Mouse (Mus musculus) neural tube, embryonic 11.5 days (tissue): ENCODE results near the gene Srarp. TPM values are rescaled to one million over a fixed set of nuclear protein-coding genes. Genes with fewer than 3 reads are reported as not detected.

Experiments
- ATAC-seq: fragments of 200-750 bp; cut with Nextera tagmentation; 2 replicates; pipeline ENCODE4 v1.8.0; 2017; ENCODE audit warnings: moderate number of reproducible peaks, mild to moderate bottlenecking, moderate TSS enrichment, moderate library complexity; ENCODE audit not compliant: insufficient read depth, low FRiP score, low TSS enrichment
- DNase-seq: peaks from one replicate; pipeline ENCODE4 v3.0.0-alpha.2; 2015; ENCODE audit warnings: low spot score
- H3K27ac ChIP-seq: fragments of 300-500 bp; sonication (generic); 2 replicates; pipeline ENCODE4 v1.5.1; 2014; ENCODE audit warnings: low read depth, mild to moderate bottlenecking, low read length
- H3K27me3 ChIP-seq: fragments of 300-500 bp; sonication (generic); 2 replicates; pipeline ENCODE4 v1.6.1; 2014; ENCODE audit warnings: mild to moderate bottlenecking, low read length, mixed read lengths; ENCODE audit not compliant: control insufficient read depth, insufficient read depth
- H3K36me3 ChIP-seq: fragments of 300-500 bp; sonication (generic); 2 replicates; pipeline ENCODE4 v1.6.1; 2014; ENCODE audit warnings: mild to moderate bottlenecking, low read length, moderate library complexity, mixed read lengths; ENCODE audit not compliant: control insufficient read depth, insufficient read depth
- H3K4me1 ChIP-seq: fragments of 300-500 bp; sonication (generic); 2 replicates; pipeline ENCODE4 v1.6.1; 2014; ENCODE audit warnings: low read length, mixed read lengths; ENCODE audit not compliant: control insufficient read depth, insufficient read depth
- H3K4me2 ChIP-seq: fragments of 300-500 bp; sonication (generic); 2 replicates; pipeline ENCODE4 v1.6.1; 2014; ENCODE audit warnings: low read depth, mild to moderate bottlenecking, moderate library complexity
- H3K4me3 ChIP-seq: fragments of 300-500 bp; sonication (generic); 2 replicates; pipeline ENCODE4 v1.5.1; 2014; ENCODE audit warnings: low read depth, low read length
- H3K9ac ChIP-seq: fragments of 300-500 bp; sonication (generic); 2 replicates; pipeline ENCODE4 v1.6.1; 2014; ENCODE audit warnings: mild to moderate bottlenecking, low read length
- H3K9me3 ChIP-seq: fragments of 300-500 bp; sonication (generic); 2 replicates; pipeline ENCODE4 v1.6.1; 2016; ENCODE audit warnings: low read length; ENCODE audit not compliant: control insufficient read depth
- WGBS: fragments of 180-500 bp; shearing (Covaris S2); extraction: QIAGEN DNeasy Blood & Tissue Kit; methylation state at CpG from one replicate; pipeline ENCODE4 v1.1.7; 2014; 5-methylcytosine and 5-hydroxymethylcytosine counted together
- polyA plus RNA-seq: library from polyadenylated mRNA; unstranded; fragments of >200 nt; fragmentation: Nextera tagmentation; extraction: Ambion mirVana; gene quantifications from 2 replicates; pipeline ENCODE4 v1.2.1, GENCODE M21; 2014

The Srarp gene
- polyA plus RNA-seq: not detected in 2 replicates

GRCm38 (mm10) chr4:141435974-141436373, at the start of gene Srarp:
Srarp (minus strand) TSS chr4:141436105.
- Histone ChIP-seq H3K9me3 (no peaks in the 10 kb centered on the region), H3K36me3 (no peaks in the 10 kb centered on the region), H3K4me1 (no peaks in the 10 kb centered on the region), H3K9ac (no peak within 1 kb of the TSS), H3K27ac (no peak within 1 kb of the TSS), H3K4me3 (no peak within 1 kb of the TSS), H3K4me2 (no peak within 1 kb of the TSS), H3K27me3 (no peaks in the 10 kb centered on the region)
- DNase-seq (no peak), ATAC-seq (no peak)
- 83% methylated on average over 1 of the region's 1 CpGs for WGBS

GRCm38 (mm10) chr4:141484071-141484470, 48.2 kb upstream of the Srarp start:
- ATAC-seq (no peak), DNase-seq (no peak)
- Histone ChIP-seq H3K27ac (no peak overlapping the region), H3K4me2 (no peak overlapping the region), H3K4me3 (no peak overlapping the region), H3K9ac (no peak overlapping the region), H3K27me3 (no peaks in the 10 kb centered on the region), H3K36me3 (peaks cover 33% of the 10 kb centered on the region), H3K4me1 (no peaks in the 10 kb centered on the region), H3K9me3 (no peaks in the 10 kb centered on the region)
- 86% methylated on average over 11 of the region's 11 CpGs for WGBS

- Histone ChIP-seq H3K9me3 (no peaks in the 10 kb centered on the region), H3K4me1 (no peaks in the 10 kb centered on the region), H3K9ac (no peak overlapping the region), H3K4me2 (no peak overlapping the region), H3K4me3 (no peak overlapping the region), H3K27me3 (no peaks in the 10 kb centered on the region), H3K27ac (no peak overlapping the region), H3K36me3 (peaks cover 55% of the 10 kb centered on the region)
- ATAC-seq: no peak
- DNase-seq: no peak
- 93% methylated on average over 8 of the region's 8 CpGs for WGBS
Measured at GRCm38 (mm10) chr4:141479411-141479810, 43.5 kb upstream of the Srarp start.

GRCm38 (mm10) chr4:141478794-141479193, 42.9 kb upstream of the Srarp start:
- no peak overlapping the region for H3K4me2 ChIP-seq
- DNase-seq: no peak
- no peaks in the 10 kb centered on the region for H3K4me1 ChIP-seq
- ATAC-seq: no peak
- no peak overlapping the region for H3K4me3 ChIP-seq
- peaks cover 55% of the 10 kb centered on the region for H3K36me3 ChIP-seq
- H3K9ac ChIP-seq: no peak overlapping the region
- no peaks in the 10 kb centered on the region for H3K27me3 ChIP-seq
- no peaks in the 10 kb centered on the region for H3K9me3 ChIP-seq
- 94% methylated on average over 32 of the region's 32 CpGs for WGBS
- no peak overlapping the region for H3K27ac ChIP-seq

GRCm38 (mm10) chr4:141478225-141478624, 42.3 kb upstream of the Srarp start:
- Histone ChIP-seq H3K4me1 (no peaks in the 10 kb centered on the region), H3K9ac (no peak overlapping the region), H3K27ac (no peak overlapping the region), H3K27me3 (no peaks in the 10 kb centered on the region), H3K4me3 (no peak overlapping the region), H3K36me3 (peaks cover 59% of the 10 kb centered on the region), H3K4me2 (no peak overlapping the region), H3K9me3 (no peaks in the 10 kb centered on the region)
- no peak for ATAC-seq
- DNase-seq: no peak
- 91% methylated on average over 23 of the region's 23 CpGs for WGBS

- H3K4me3 ChIP-seq: no peak overlapping the region
- no peak overlapping the region for H3K9ac ChIP-seq
- peaks cover 62% of the 10 kb centered on the region for H3K36me3 ChIP-seq
- H3K27me3 ChIP-seq: no peaks in the 10 kb centered on the region
- no peaks in the 10 kb centered on the region for H3K9me3 ChIP-seq
- 96% methylated on average over 16 of the region's 16 CpGs for WGBS
- 0 out of 2 replicates have a peak, but pooled peaks cover 3% of the 10 kb centered on the region for H3K4me1 ChIP-seq
- no peak overlapping the region for H3K4me2 ChIP-seq
- ATAC-seq (no peak), DNase-seq (no peak)
- H3K27ac ChIP-seq: no peak overlapping the region
Measured at GRCm38 (mm10) chr4:141477681-141478102, 41.8 kb upstream of the Srarp start.

DNA sequence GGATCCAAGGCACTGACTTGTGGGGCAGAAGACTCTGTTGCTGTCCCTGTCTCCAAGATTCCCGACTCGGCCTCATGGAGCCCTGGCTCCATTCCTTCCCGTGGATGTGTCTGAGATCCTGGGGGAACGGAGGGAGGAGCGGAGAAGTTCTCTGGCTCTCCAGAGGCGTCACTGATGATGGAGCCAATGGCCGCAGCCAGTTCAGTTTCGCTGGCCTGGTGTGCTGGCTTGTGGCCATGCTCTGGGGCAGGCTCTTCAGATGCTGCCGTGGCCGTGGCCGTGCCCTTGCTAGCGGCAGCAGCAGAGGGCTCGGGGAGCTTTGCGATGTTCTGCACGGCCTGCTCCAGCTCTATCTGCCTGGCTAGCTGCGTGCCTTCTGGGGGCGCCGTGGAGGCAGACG, 38.5 kb upstream of the Srarp start:
- ATAC-seq: no peak
- no peaks in the 10 kb centered on the region for H3K27me3 ChIP-seq
- 91% methylated on average over 19 of the region's 19 CpGs for WGBS
- peaks cover 80% of the 10 kb centered on the region for H3K36me3 ChIP-seq
- H3K4me3 ChIP-seq: no peak overlapping the region
- H3K4me1 ChIP-seq: 0 out of 2 replicates have a peak, but pooled peaks cover 3% of the 10 kb centered on the region
- H3K9ac ChIP-seq: no peak overlapping the region
- no peaks in the 10 kb centered on the region for H3K9me3 ChIP-seq
- no peak for DNase-seq
- no peak overlapping the region for H3K27ac ChIP-seq
- no peak overlapping the region for H3K4me2 ChIP-seq

DNA sequence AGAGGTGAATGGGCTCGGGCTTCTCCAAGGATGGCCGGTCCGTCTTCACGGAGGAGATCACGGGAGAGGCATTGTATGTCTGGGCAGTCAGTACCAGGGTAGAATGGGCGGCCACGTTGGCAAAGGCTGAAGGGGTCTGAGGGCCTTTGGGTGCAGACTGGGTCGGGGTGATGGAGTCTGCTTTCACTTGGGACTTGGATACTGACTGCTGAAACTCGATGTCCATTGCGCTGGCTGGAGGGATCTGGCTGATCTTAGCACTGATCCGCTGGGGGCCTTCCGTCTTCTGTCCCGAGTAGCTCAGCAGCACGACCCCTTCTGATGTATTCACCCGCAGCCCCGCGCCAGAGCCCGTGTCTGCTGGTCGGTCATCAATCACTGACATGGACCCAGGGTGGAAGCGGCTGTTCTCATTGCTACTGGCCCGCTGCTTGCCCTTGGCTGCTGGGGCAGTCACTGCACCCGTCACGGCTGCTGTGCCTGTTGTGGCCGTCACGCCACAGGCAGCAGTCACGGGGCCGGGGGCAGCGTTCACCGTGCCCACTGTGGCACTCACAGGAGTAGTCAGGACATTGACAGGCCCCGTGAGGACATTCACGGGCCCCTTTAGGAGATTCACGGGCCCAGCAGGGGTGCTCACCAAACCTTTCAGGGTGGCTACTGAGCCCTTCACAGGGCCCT, 36.9 kb upstream of the Srarp start:
- no peak overlapping the region for H3K4me2 ChIP-seq
- no peak overlapping the region for H3K9ac ChIP-seq
- H3K27me3 ChIP-seq: no peaks in the 10 kb centered on the region
- 75% methylated on average over 32 of the region's 32 CpGs for WGBS
- no peak overlapping the region for H3K27ac ChIP-seq
- ATAC-seq (no peak), DNase-seq (peak; percentile 53)
- H3K4me3 ChIP-seq: no peak overlapping the region
- H3K36me3 ChIP-seq: peaks cover 71% of the 10 kb centered on the region
- no peaks in the 10 kb centered on the region for H3K9me3 ChIP-seq
- 0 out of 2 replicates have a peak, but pooled peaks cover 3% of the 10 kb centered on the region for H3K4me1 ChIP-seq

DNA sequence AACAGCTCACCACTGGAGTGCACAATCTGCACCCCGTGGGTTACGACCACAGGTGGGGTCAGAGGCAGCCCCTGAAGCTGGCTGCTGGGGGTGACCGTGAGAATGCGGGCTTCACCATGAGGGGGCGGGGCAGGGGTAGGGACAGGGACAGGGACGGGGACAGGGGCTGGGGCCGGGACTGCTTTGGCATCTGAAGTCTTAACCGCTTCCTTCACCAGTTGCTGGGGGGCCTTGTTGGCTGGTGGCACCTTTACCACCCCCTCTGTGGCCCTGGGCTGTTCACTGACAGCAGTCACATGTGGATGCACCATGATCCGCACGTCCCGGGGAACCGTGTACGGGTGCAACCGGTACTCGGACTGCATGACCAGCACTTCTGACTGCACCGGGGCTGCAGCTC, 35.6 kb upstream of the Srarp start:
- no peak overlapping the region for H3K9ac ChIP-seq
- WGBS: 98% methylated on average over 16 of the region's 16 CpGs
- no peaks in the 10 kb centered on the region for H3K9me3 ChIP-seq
- no peak for ATAC-seq
- H3K4me3 ChIP-seq: no peak overlapping the region
- no peak for DNase-seq
- H3K27me3 ChIP-seq: no peaks in the 10 kb centered on the region
- H3K27ac ChIP-seq: no peak overlapping the region
- H3K4me1 ChIP-seq: 0 out of 2 replicates have a peak, but pooled peaks cover 3% of the 10 kb centered on the region
- peaks cover 70% of the 10 kb centered on the region for H3K36me3 ChIP-seq
- H3K4me2 ChIP-seq: no peak overlapping the region
